Mouse (Mus musculus) ES-Bruce4 (cell line): ENCODE results near the gene Zcchc14.

Experiments used
- CTCF ChIP-seq: IDR thresholded peaks from one replicate; pipeline ENCODE4 v1.8.1; 2011; ENCODE audit warnings: low read depth, low read length
- POLR2A ChIP-seq: IDR thresholded peaks from one replicate; pipeline ENCODE4 v1.8.1; 2011; ENCODE audit warnings: low read length; ENCODE audit not compliant: insufficient read depth

DNA sequence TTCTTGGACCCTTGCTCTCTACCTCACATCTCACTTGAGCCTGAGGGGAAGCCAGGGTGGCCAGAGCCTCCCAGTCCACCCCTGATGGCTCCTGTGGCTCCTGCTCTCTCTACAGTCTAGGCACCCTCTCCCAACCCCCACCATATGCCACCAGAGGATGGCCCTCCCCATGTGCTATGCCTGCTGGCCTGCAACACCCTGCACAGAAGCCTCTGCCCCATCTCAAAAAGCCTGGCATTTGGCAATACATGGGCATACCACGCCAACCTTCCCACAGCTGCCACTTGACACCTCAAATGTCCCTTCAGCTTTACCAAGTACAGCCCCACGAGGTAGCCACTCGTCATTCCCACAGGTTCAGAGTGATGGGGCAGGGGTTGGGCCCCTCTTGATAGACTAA is 9.9 kb downstream of the Zcchc14 start:
- TF ChIP-seq CTCF (no peak), POLR2A (no peak)
